Comparison of ENCODE assay signal across 11 mouse cellular contexts in the genomic region with DNA sequence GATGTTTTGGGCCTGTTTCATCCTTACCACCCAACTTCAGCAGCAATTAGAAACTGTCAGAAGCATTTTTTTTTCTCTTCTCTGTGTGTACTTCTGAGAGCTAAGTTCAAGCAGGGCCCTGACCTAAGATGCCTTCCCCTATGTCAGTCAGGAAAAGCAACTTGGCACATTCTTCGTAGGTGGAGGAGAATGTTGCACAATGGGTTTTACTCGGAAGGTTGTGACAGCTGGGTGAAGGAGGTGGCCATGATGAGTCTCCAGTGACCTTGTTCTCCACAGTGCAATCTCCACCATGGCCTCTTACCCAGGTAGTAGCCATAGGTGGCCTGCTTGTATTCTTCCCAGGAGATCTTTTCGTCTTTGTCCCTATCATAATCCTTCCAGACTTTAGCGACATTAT. TPM values are rescaled to one million over a fixed set of nuclear protein-coding genes. Genes with fewer than 3 reads are reported as not detected.
DNase-seq lines count a peak whose midpoint lies in the region.
"Had no signal": no experiment of that assay in that cellular context is flagged by ENCODE, and none has a peak within 500 bp of the region (broad histone marks: within the 10 kb centered on the region; RNA-seq: fewer than 3 reads in every experiment).

No protein-coding gene starts in this region.

- DNase-seq in adrenal gland, adult 2 months, result peak; percentile 54
- no peak for DNase-seq in adrenal gland, postnatal 4 days (ENCODE audit: low spot score in 2 of 2)
- peak; percentile 11 for DNase-seq in adrenal gland, postnatal 14 days
- DNase-seq in adrenal gland, postnatal 25 days, result no peak
- DNase-seq in fat pad, adult 2 months (ENCODE audit: extremely low read depth, low read depth, low spot score), result peak; percentile 78
- DNase-seq: B cell, adult 2 months; cerebellum, adult 11-12 months; cerebellum, adult 2 months; cerebellum, adult 9-10 months; cerebellum, postnatal 10 days; cerebellum, postnatal 25 days had no signal

RNA-seq across cellular contexts. Expression of a gene that starts 4.7 kb away (rescaled TPM):
- total RNA-seq in adrenal gland, adult 2 months (2021), result 100 to 1,000 TPM in 1 of 2 experiments, 10 to 100 TPM in 1; 41.9 to 147 TPM
- 64.3 and 72.1 TPM in 2 replicates for polyA plus RNA-seq in adrenal gland, adult 2 months (2012; rRNA removed)
- 10 to 100 TPM; 89.0 to 99.2 TPM for total RNA-seq in adrenal gland, postnatal 4 days (2021)
- 108 and 115 TPM in 2 replicates for total RNA-seq in adrenal gland, postnatal 14 days (2021)
- 148 and 158 TPM in 2 replicates for total RNA-seq in adrenal gland, postnatal 25 days (2021)

Comparison
In these comparisons a context has a peak if more than half of its experiments do, and no peak if none do; other contexts are left out.
1. DNase-seq: peak in adrenal gland, adult 2 months (single experiment), adrenal gland, postnatal 14 days (single experiment) and fat pad, adult 2 months (single experiment); none in adrenal gland, postnatal 4 days (0 of 2) and adrenal gland, postnatal 25 days (single experiment).